Mouse (Mus musculus): ENCODE measurements around the gene Pde11a. TPM values are rescaled to one million over a fixed set of nuclear protein-coding genes. Genes with fewer than 3 reads are reported as not detected.
A peak's percentile ranks its signal among the peaks of the same experiment; 100 is the strongest.

The Pde11a gene
- total and polyA plus RNA-seq, 3 experiments = 0.04 to 2.3 (median 0.38) TPM

GRCm38 (mm10) chr2:76081991-76082390 is 256.6 kb downstream of the Pde11a start:
- ATAC-seq (ENCODE audit: extremely low read depth, insufficient number of reproducible peaks, low FRiP score, poor library complexity, severe bottlenecking) (no peak), DNase-seq (ENCODE audit: low spot score) (no peak)
- H3K36me3 ChIP-seq (replicated peaks) = no peaks in the 10 kb centered on the region
- H3K4me1 ChIP-seq (ENCODE audit: insufficient read depth, low read depth, low read length) = peaks cover 18% of the 10 kb centered on the region
- no peaks in the 10 kb centered on the region for H3K9me3 ChIP-seq (replicated peaks)
- no peak overlapping the region for H3K4me3 ChIP-seq (ENCODE audit: low read depth, low read length)
- no peak for TF ChIP-seq GATA1 (IDR thresholded peaks at IDR 0.05; ENCODE audit: borderline replicate concordance, low read length)
- TF ChIP-seq TAL1 (conservative IDR thresholded peaks at IDR 0.05; ENCODE audit: low read depth, low read length) = peak; percentile 47; the same call in 1 of the 2 replicates
- TF ChIP-seq POLR2AphosphoS5 (IDR thresholded peaks at IDR 0.05; ENCODE audit: insufficient replicate concordance, low read depth, low read length) = no peak
- TF ChIP-seq CTCF (IDR thresholded peaks at IDR 0.05; ENCODE audit: low read depth, low read length) = no peak
- no peak for TF ChIP-seq GATA2 (IDR thresholded peaks at IDR 0.05; ENCODE audit: borderline replicate concordance, low read depth, low read length)
- H3K27me3 ChIP-seq (ENCODE audit: insufficient read depth, low read length) = peaks cover 10% of the 10 kb centered on the region; the same call in 1 of the 2 replicates

GRCm38 (mm10) chr2:76080549-76080948 is 258.0 kb downstream of the Pde11a start:
- Histone ChIP-seq H3K9me3 (replicated peaks) (no peaks in the 10 kb centered on the region), H3K36me3 (replicated peaks) (no peaks in the 10 kb centered on the region), H3K4me3 (ENCODE audit: low read depth, low read length) (no peak overlapping the region), H3K4me1 (ENCODE audit: insufficient read depth, low read depth, low read length) (peaks cover 20% of the 10 kb centered on the region), H3K27me3 (ENCODE audit: insufficient read depth, low read length) (peaks cover 9% of the 10 kb centered on the region; the same call in 1 of the 2 replicates)
- DNase-seq (ENCODE audit: low spot score) = no peak
- no peak for TF ChIP-seq POLR2AphosphoS5 (IDR thresholded peaks at IDR 0.05; ENCODE audit: insufficient replicate concordance, low read depth, low read length)
- no peak for TF ChIP-seq TAL1 (conservative IDR thresholded peaks at IDR 0.05; ENCODE audit: low read depth, low read length)
- TF ChIP-seq GATA2 (IDR thresholded peaks at IDR 0.05; ENCODE audit: borderline replicate concordance, low read depth, low read length) = no peak
- no peak for TF ChIP-seq CTCF (IDR thresholded peaks at IDR 0.05; ENCODE audit: low read depth, low read length)
- TF ChIP-seq GATA1 (IDR thresholded peaks at IDR 0.05; ENCODE audit: borderline replicate concordance, low read length) = no peak
- no peak for ATAC-seq (ENCODE audit: extremely low read depth, insufficient number of reproducible peaks, low FRiP score, poor library complexity, severe bottlenecking)

GRCm38 (mm10) chr2:76076838-76077237 is 261.7 kb downstream of the Pde11a start:
- ATAC-seq (ENCODE audit: extremely low read depth, insufficient number of reproducible peaks, low FRiP score, poor library complexity, severe bottlenecking) (no peak), DNase-seq (ENCODE audit: low spot score) (no peak)
- no peaks in the 10 kb centered on the region for H3K36me3 ChIP-seq (replicated peaks)

DNA sequence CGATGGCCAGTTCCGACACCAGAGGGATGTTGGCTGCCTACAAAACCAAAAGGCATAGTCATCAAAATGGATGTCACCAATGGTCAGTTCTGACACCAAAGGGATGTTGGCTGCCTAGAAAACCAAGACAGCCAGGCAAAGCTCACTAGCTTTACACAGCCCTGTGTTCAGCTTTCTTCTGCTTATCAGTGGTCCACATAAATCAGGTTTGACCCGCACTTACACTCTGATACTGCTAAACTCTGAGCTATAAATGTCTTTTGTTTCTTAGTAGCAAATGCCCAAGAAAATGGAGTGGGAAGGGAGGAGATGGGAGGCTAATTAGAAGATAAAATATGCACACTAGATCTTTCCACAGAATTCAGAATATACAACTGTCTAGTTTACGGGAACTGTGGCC is 262.5 kb downstream of the Pde11a start:
- H3K4me1 ChIP-seq (ENCODE audit: insufficient read depth, low read depth, low read length) = peaks cover 6% of the 10 kb centered on the region
- DNase-seq (ENCODE audit: low spot score) (no peak), ATAC-seq (ENCODE audit: extremely low read depth, insufficient number of reproducible peaks, low FRiP score, poor library complexity, severe bottlenecking) (no peak)
- TF ChIP-seq CTCF (IDR thresholded peaks at IDR 0.05; ENCODE audit: low read depth, low read length) (no peak), GATA1 (IDR thresholded peaks at IDR 0.05; ENCODE audit: borderline replicate concordance, low read length) (no peak), TAL1 (conservative IDR thresholded peaks at IDR 0.05; ENCODE audit: low read depth, low read length) (no peak), POLR2AphosphoS5 (IDR thresholded peaks at IDR 0.05; ENCODE audit: insufficient replicate concordance, low read depth, low read length) (no peak), GATA2 (IDR thresholded peaks at IDR 0.05; ENCODE audit: borderline replicate concordance, low read depth, low read length) (no peak)
- no peak overlapping the region for H3K4me3 ChIP-seq (ENCODE audit: low read depth, low read length)
- peaks cover 6% of the 10 kb centered on the region; the same call in 1 of the 2 replicates for H3K27me3 ChIP-seq (ENCODE audit: insufficient read depth, low read length)
- no peaks in the 10 kb centered on the region for H3K36me3 ChIP-seq (replicated peaks)
- no peaks in the 10 kb centered on the region for H3K9me3 ChIP-seq (replicated peaks)

More at GRCm38 (mm10) chr2:76076838-76077237, 261.7 kb downstream of the Pde11a start:
- Histone ChIP-seq H3K27me3 (ENCODE audit: insufficient read depth, low read length) (peaks cover 6% of the 10 kb centered on the region; the same call in 1 of the 2 replicates), H3K4me3 (ENCODE audit: low read depth, low read length) (no peak overlapping the region), H3K9me3 (replicated peaks) (no peaks in the 10 kb centered on the region), H3K4me1 (ENCODE audit: insufficient read depth, low read depth, low read length) (peaks cover 10% of the 10 kb centered on the region)
- TF ChIP-seq POLR2AphosphoS5 (IDR thresholded peaks at IDR 0.05; ENCODE audit: insufficient replicate concordance, low read depth, low read length) = no peak
- TF ChIP-seq GATA1 (IDR thresholded peaks at IDR 0.05; ENCODE audit: borderline replicate concordance, low read length) = no peak
- no peak for TF ChIP-seq TAL1 (conservative IDR thresholded peaks at IDR 0.05; ENCODE audit: low read depth, low read length)
- no peak for TF ChIP-seq CTCF (IDR thresholded peaks at IDR 0.05; ENCODE audit: low read depth, low read length)
- TF ChIP-seq GATA2 (IDR thresholded peaks at IDR 0.05; ENCODE audit: borderline replicate concordance, low read depth, low read length) = no peak

- ATAC-seq (ENCODE audit: extremely low read depth, insufficient number of reproducible peaks, low FRiP score, poor library complexity, severe bottlenecking) = no peak
Observed at GRCm38 (mm10) chr2:76073079-76073478, 265.5 kb downstream of the Pde11a start.

GRCm38 (mm10) chr2:76070432-76071306 is 267.9 kb downstream of the Pde11a start:
- Histone ChIP-seq H3K4me3 (ENCODE audit: low read depth, low read length) (no peak overlapping the region; the same call in 1 of the 2 replicates), H3K9me3 (replicated peaks) (no peaks in the 10 kb centered on the region), H3K36me3 (replicated peaks) (no peaks in the 10 kb centered on the region), H3K27me3 (ENCODE audit: insufficient read depth, low read length) (no peaks in the 10 kb centered on the region), H3K4me1 (ENCODE audit: insufficient read depth, low read depth, low read length) (peaks cover 10% of the 10 kb centered on the region)
- peak; percentile 54 for ATAC-seq (ENCODE audit: extremely low read depth, insufficient number of reproducible peaks, low FRiP score, poor library complexity, severe bottlenecking)
- no peak for DNase-seq (ENCODE audit: low spot score)
- TF ChIP-seq GATA1 (IDR thresholded peaks at IDR 0.05; ENCODE audit: borderline replicate concordance, low read length) = no peak
- no peak for TF ChIP-seq POLR2AphosphoS5 (IDR thresholded peaks at IDR 0.05; ENCODE audit: insufficient replicate concordance, low read depth, low read length)
- no peak for TF ChIP-seq GATA2 (IDR thresholded peaks at IDR 0.05; ENCODE audit: borderline replicate concordance, low read depth, low read length)
- no peak for TF ChIP-seq TAL1 (conservative IDR thresholded peaks at IDR 0.05; ENCODE audit: low read depth, low read length)
- no peak for TF ChIP-seq CTCF (IDR thresholded peaks at IDR 0.05; ENCODE audit: low read depth, low read length)

More at GRCm38 (mm10) chr2:76073079-76073478, 265.5 kb downstream of the Pde11a start:
- Histone ChIP-seq H3K4me3 (ENCODE audit: low read depth, low read length) (no peak overlapping the region), H3K27me3 (ENCODE audit: insufficient read depth, low read length) (no peaks in the 10 kb centered on the region), H3K36me3 (replicated peaks) (no peaks in the 10 kb centered on the region), H3K9me3 (replicated peaks) (no peaks in the 10 kb centered on the region), H3K4me1 (ENCODE audit: insufficient read depth, low read depth, low read length) (peaks cover 12% of the 10 kb centered on the region)
- DNase-seq (ENCODE audit: low spot score) = no peak
- TF ChIP-seq CTCF (IDR thresholded peaks at IDR 0.05; ENCODE audit: low read depth, low read length) (no peak), TAL1 (conservative IDR thresholded peaks at IDR 0.05; ENCODE audit: low read depth, low read length) (no peak), GATA2 (IDR thresholded peaks at IDR 0.05; ENCODE audit: borderline replicate concordance, low read depth, low read length) (no peak), POLR2AphosphoS5 (IDR thresholded peaks at IDR 0.05; ENCODE audit: insufficient replicate concordance, low read depth, low read length) (no peak), GATA1 (IDR thresholded peaks at IDR 0.05; ENCODE audit: borderline replicate concordance, low read length) (no peak)
